Mouse (Mus musculus) erythroblast, embryonic 14.5 days (primary cell): ENCODE data around the gene Cflar. TPM values are rescaled to one million over a fixed set of nuclear protein-coding genes. Genes with fewer than 3 reads are reported as not detected.
"Not testable (repeated sequence)": the region's sequence is repeated elsewhere in the genome, so short reads cannot be mapped to it uniquely, and the experiment has no call there.

ENCODE experiments used
- H3K27me3 ChIP-seq: 2 replicates; pipeline ENCODE4 v1.6.1; 2012; ENCODE audit warnings: inconsistent platforms; ENCODE audit not compliant: control insufficient read depth
- H3K36me3 ChIP-seq: 2 replicates; pipeline ENCODE4 v1.6.1; 2012; ENCODE audit warnings: mild to moderate bottlenecking, inconsistent platforms; ENCODE audit not compliant: control insufficient read depth
- H3K4me1 ChIP-seq: 2 replicates; pipeline ENCODE4 v1.6.1; 2012; ENCODE audit warnings: inconsistent platforms; ENCODE audit not compliant: control insufficient read depth
- H3K4me3 ChIP-seq: replicated peaks from 2 replicates; pipeline ENCODE3; 2012; ENCODE audit warnings: moderate library complexity, mild to moderate bottlenecking, inconsistent platforms
- H3K9me3 ChIP-seq: 2 replicates; pipeline ENCODE4 v1.6.1; 2012; ENCODE audit warnings: low read length, inconsistent platforms, mixed read lengths; ENCODE audit not compliant: control insufficient read depth
- GATA1 ChIP-seq: IDR thresholded peaks from 2 replicates; pipeline ENCODE4 v1.6.1; 2012; ENCODE audit warnings: low read length, inconsistent platforms, mixed read lengths
- TAL1 ChIP-seq: IDR thresholded peaks from 3 replicates; pipeline ENCODE4 v1.6.1; 2012; ENCODE audit warnings: low read length, inconsistent platforms, mixed read lengths
- polyA plus RNA-seq: library from polyadenylated mRNA; stranded (reverse); fragments of >175 nt; gene quantifications from 2 replicates; pipeline ENCODE4 v1.2.3, GENCODE M21; 2012

Gene Cflar
- polyA plus RNA-seq, 1 experiment = 0.04 TPM

DNA sequence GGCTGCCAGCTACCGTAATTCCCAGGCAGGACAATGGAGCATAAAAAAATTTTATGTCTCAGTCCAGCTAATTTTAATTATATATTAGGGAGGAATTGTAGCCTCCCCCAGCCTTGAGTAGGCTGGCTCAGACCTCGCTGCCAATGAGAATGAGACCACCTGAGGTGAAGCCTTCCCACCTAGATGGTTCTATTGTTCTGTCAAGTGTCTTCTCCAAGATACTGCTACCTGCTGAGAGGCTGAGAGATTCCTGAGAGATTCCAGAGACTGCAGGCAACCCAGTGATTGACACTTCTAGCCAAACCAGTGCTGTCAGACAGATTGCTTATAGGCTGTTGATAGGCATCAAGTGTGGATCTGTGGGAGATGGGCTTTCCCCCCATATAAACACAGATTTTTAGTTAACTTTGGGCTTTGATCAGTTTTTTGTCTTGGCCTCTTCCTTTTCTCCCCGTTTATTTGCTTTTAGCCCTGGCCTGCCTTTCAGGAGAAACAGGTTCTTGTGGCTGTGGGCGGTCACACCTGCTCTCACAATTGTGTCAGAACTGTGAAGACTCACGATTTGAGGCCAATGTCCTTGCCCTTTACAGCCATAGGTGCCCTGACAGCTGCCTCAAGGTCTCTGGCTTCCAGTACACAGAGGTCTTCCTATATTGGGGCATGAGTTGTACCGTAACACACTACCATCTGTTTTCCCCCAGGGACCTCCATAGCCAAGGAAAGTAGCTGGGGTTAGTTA, 21.1 kb upstream of the Cflar start:
- no peaks in the 10 kb centered on the region for H3K9me3 ChIP-seq

DNA sequence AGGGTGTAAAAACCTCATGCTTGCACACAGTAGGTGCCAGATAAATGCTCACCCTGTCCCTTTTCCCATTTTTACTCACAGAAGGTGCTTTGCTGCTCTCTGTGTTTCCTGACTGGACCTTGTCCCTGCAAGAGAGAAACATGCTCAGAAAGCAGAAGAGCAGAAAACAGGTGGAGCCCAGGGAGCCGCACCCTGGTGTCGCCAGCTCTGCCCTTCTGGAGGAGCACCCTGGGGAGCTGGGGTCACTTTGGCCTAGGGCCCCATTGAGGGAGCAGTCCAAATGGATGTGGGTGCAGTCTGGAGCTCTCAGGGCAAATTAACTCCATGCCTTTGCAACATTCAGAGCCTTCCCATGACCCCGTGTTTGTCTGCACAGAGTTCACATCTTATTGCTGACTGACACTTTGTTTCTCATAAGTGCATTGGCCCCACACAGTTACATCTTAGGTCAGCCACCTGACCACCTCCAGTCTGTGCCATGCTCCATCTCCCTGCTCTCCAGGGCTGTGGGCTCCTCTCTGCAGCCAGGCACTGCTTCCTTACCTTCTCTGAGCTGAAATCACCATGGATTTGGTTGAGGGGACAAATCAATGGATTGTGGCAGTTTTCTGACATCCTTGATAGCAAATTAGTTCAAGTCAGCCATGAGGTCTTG, 20.3 kb upstream of the Cflar start:
- not testable (repeated sequence) for H3K4me3 ChIP-seq, H3K9me3 ChIP-seq, H3K4me1 ChIP-seq, H3K27me3 ChIP-seq, H3K36me3 ChIP-seq

More for the DNA sequence above, 21.1 kb upstream of the Cflar start:
- TF ChIP-seq TAL1 (no peak), GATA1 (no peak)
- Histone ChIP-seq H3K4me1 (no peaks in the 10 kb centered on the region), H3K36me3 (no peaks in the 10 kb centered on the region), H3K4me3 (no peak overlapping the region), H3K27me3 (no peaks in the 10 kb centered on the region)

DNA sequence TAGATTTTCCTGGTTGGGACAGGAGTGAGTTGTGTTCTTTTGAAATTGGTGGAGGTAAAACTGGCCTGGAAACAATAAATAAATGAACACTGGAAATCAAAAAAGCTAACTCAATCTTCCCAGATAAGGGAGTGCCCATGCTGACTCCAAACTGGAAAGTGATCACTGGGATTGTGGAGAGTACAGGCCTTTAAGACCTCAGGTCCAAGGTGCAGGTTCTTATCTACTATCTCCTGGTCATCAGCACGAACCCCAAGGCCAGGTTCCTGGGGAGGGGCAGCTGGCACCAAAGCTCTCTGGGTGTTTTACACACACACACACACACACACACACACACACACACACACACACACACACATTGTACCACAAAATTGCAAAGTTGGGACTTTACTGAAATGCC, 19.6 kb upstream of the Cflar start:
- not testable (repeated sequence) for H3K27me3 ChIP-seq, H3K9me3 ChIP-seq, H3K4me3 ChIP-seq, H3K4me1 ChIP-seq, H3K36me3 ChIP-seq

DNA sequence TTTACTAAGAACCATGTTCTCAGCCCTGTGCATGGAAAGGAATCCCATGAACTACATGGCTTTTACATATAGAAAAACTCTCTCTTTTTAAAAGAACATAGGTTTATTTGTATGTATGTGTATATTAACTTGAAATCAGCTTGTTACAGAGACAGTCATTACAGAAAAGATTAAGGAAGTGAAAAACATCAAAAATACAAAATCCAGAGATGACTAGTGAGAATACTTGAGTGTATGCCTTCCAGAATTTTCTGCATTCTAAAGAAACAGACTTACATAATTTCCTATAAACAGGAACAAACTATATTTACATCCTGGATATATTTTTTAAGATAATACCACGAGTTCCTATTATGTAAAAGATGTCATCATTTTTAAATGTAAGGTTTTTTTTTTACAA, 17.6 kb upstream of the Cflar start:
- TF ChIP-seq TAL1 (no peak), GATA1 (no peak)
- no peaks in the 10 kb centered on the region for H3K27me3 ChIP-seq
- H3K36me3 ChIP-seq = no peaks in the 10 kb centered on the region
- no peaks in the 10 kb centered on the region for H3K4me1 ChIP-seq
- H3K9me3 ChIP-seq = no peaks in the 10 kb centered on the region
- no peak overlapping the region for H3K4me3 ChIP-seq

DNA sequence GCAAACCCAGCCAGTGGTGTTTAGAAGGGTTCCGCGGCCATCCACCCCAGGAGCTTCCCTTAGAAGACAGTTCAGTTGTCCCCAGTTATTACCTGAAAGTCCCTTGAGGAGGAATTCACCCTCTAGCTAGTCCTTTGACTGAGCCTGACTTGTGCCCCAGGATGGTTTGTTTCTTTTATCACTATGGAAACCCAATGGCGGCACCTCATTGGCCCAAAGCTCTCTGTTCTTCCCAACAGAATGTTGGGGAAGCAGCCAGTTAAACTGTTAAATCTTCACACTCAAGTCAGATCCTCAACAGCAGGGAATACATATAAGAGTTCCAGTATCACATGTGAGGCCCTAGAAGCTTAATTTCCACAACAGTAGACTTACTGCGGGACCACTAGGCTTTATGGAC, 15.5 kb upstream of the Cflar start, which contains the start of gene Als2cr12:
Als2cr12 (minus strand) TSS at position 180 of the 400 bp plus-strand sequence.
- H3K4me1 ChIP-seq, H3K9me3 ChIP-seq, H3K27me3 ChIP-seq, H3K4me3 ChIP-seq, H3K36me3 ChIP-seq: not testable (repeated sequence)

DNA sequence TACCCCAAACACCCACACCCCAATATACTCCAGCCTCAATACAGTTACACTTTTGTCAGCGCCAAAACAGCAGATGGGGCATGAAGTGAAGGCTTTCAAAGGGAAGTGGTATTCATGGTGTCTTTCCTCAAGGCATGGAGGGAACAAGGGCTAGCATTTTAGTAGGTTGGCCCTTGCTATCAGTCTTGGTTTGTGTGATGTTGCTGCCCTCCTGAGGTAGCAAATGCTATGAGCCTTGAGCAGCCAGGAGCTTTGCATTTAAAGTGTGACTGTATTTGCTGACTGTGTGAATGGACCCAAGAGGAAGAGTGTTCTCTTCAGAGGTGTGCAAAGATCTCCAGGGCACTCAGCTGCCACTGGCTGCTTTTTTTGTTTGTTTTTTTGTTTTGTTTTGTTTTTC, 13.7 kb upstream of the Cflar start:
- H3K9me3 ChIP-seq, H3K4me3 ChIP-seq, H3K4me1 ChIP-seq, H3K27me3 ChIP-seq, H3K36me3 ChIP-seq: not testable (repeated sequence)

DNA sequence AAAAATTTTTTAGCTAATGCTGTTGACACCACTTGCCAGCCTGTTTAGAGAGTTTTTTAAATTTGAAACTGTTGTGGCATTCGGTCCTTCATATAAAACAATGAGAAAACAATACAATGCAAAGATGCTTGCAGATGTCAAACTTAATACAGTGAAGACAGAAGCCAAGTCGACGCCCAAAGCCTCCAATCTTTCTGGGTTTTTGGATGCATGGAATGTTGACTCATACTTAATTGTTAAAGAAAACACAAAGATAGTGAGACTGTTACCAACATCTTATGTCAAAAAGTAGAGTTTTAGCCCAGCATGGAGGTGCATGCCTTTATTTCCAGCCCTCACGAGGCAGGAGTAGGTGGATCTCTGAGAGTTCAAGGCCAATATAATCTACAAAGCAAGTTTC, 12.5 kb upstream of the Cflar start:
- H3K4me3 ChIP-seq = no peak overlapping the region
- H3K4me1 ChIP-seq = peaks cover 4% of the 10 kb centered on the region
- TF ChIP-seq TAL1 (no peak), GATA1 (no peak)
- no peaks in the 10 kb centered on the region for H3K27me3 ChIP-seq
- no peaks in the 10 kb centered on the region for H3K9me3 ChIP-seq
- no peaks in the 10 kb centered on the region for H3K36me3 ChIP-seq

DNA sequence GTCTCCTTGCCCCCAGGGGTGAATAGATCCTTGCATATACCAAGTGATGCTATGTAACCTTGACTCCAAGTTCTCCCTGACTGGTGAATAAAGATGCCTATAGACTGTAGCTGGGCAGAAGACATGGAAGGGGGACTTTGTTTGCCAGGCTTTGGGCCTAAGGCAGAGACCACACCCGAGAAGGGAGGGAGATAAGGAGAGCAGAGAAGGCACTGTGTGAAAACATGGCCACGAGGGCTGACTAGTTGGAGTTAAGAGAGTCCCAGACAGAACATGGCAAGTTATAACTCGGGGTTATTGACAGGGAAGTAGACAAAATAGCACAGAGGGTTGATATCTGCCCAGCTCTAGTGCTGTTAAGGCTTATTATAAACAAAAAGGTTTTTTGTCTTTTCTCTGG, 11.3 kb upstream of the Cflar start:
- TF ChIP-seq TAL1 (no peak), GATA1 (no peak)
- Histone ChIP-seq H3K4me3 (no peak overlapping the region), H3K27me3 (no peaks in the 10 kb centered on the region), H3K4me1 (peaks cover 4% of the 10 kb centered on the region), H3K9me3 (peaks cover 5% of the 10 kb centered on the region), H3K36me3 (no peaks in the 10 kb centered on the region)

DNA sequence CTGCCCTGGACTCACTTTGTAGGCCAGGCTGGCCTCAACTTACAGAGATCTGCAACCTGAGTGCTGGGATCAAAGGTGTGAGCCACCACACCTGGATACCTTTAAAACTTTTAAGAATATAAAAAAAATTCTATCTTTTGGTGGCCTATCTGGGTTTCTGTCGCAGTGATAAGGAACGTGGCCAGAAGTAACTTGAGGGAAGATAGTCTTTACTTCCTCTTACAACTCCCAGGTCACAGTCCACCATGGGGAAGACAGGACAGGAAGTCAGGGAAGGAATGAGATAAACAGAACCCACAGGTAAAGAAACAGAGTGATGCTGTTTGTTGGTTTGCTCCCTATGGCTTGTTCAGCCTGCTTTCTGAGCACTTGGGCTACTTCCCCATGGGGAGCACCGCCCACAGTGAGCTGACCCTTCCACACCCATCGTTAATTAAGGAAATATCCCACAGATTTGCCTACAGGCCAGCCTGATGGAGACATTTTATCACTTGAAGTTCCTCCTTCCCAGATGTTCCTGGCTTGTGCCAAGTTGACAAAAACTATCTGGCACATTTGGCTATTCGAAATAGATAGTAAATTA, 10.6 kb upstream of the Cflar start:
- H3K4me3 ChIP-seq = not testable (repeated sequence)

DNA sequence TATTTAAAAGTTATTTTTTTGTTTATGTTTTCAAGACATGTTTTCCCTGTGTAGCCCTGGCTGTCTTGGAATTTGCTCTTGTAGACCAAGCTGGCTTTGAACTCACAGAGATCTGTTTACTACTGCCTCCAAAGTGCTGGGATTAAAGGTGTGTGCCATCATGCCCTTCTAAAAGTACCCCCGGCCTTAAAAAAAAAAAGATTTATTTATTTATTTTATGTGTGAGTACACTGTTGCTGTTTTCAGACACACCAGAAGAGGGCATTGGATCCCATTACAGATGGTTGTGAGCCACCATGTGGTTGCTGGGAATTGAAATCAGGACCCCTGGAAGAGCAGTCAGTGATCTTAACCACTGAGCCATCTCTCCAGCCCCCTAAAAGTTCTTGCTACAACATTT, 1.3 kb upstream of the Cflar start:
- not testable (repeated sequence) for H3K4me3 ChIP-seq, H3K27me3 ChIP-seq, H3K9me3 ChIP-seq, H3K36me3 ChIP-seq
- peaks cover 23% of the 10 kb centered on the region for H3K4me1 ChIP-seq

More for the DNA sequence above, 10.6 kb upstream of the Cflar start:
- not testable (repeated sequence) for H3K27me3 ChIP-seq, H3K36me3 ChIP-seq, H3K9me3 ChIP-seq, H3K4me1 ChIP-seq
